Mouse (Mus musculus): Measurements from ENCODE around the gene Acvr2b. TPM values are rescaled to one million over a fixed set of nuclear protein-coding genes. Genes with fewer than 3 reads are reported as not detected.
A peak's percentile ranks its signal among the peaks of the same experiment; 100 is the strongest.

The Acvr2b gene
- polyA plus RNA-seq, 1 experiment from 2014 or later = 100 TPM

- Histone ChIP-seq H3K9me3 (no peaks in the 10 kb centered on the region), H3K36me3 (no peaks in the 10 kb centered on the region; the same call in 1 of the 2 replicates), H3K4me2 (replicated peaks) (no peak overlapping the region), H3K27me3 (replicated peaks) (no peaks in the 10 kb centered on the region), H3K9ac (no peak overlapping the region), H3K4me1 (no peaks in the 10 kb centered on the region), H3K27ac (no peak overlapping the region), H3K4me3 (no peak overlapping the region)
- ATAC-seq (ENCODE audit: low FRiP score, low read depth) = no peak
- WGBS = 66% methylated on average over 6 of the region's 6 CpGs
Measured at GRCm38 (mm10) chr9:119375556-119375955, 26.4 kb upstream of the Acvr2b start.

GRCm38 (mm10) chr9:119378231-119378630, 23.7 kb upstream of the Acvr2b start:
- H3K9me3 ChIP-seq = no peaks in the 10 kb centered on the region
- no peak overlapping the region for H3K27ac ChIP-seq
- no peak for ATAC-seq (ENCODE audit: low FRiP score, low read depth)
- 93% methylated on average over 4 of the region's 4 CpGs for WGBS
- H3K9ac ChIP-seq = no peak overlapping the region
- H3K4me1 ChIP-seq = no peaks in the 10 kb centered on the region
- no peak overlapping the region for H3K4me2 ChIP-seq (replicated peaks)
- no peaks in the 10 kb centered on the region; the same call in 1 of the 2 replicates for H3K36me3 ChIP-seq
- no peak overlapping the region for H3K4me3 ChIP-seq
- H3K27me3 ChIP-seq (replicated peaks) = no peaks in the 10 kb centered on the region

GRCm38 (mm10) chr9:119382603-119383002, 19.3 kb upstream of the Acvr2b start:
- Histone ChIP-seq H3K4me1 (no peaks in the 10 kb centered on the region), H3K27me3 (replicated peaks) (no peaks in the 10 kb centered on the region), H3K4me2 (replicated peaks) (no peak overlapping the region), H3K36me3 (no peaks in the 10 kb centered on the region; the same call in 1 of the 2 replicates), H3K9ac (no peak overlapping the region), H3K9me3 (no peaks in the 10 kb centered on the region), H3K27ac (no peak overlapping the region), H3K4me3 (no peak overlapping the region)
- no peak for ATAC-seq (ENCODE audit: low FRiP score, low read depth)
- WGBS = 72% methylated on average over 6 of the region's 6 CpGs

- H3K4me1 ChIP-seq = no peaks in the 10 kb centered on the region
- no peaks in the 10 kb centered on the region for H3K36me3 ChIP-seq
- no peaks in the 10 kb centered on the region for H3K9me3 ChIP-seq
- H3K27me3 ChIP-seq (replicated peaks) = no peaks in the 10 kb centered on the region
- WGBS = 61% methylated on average over 5 of the region's 5 CpGs
- no peak overlapping the region for H3K4me3 ChIP-seq
- no peak overlapping the region for H3K9ac ChIP-seq
- no peak overlapping the region for H3K4me2 ChIP-seq (replicated peaks)
- no peak overlapping the region for H3K27ac ChIP-seq
- ATAC-seq (ENCODE audit: low FRiP score, low read depth) = no peak
Measured at GRCm38 (mm10) chr9:119388956-119389355, 13.0 kb upstream of the Acvr2b start.

GRCm38 (mm10) chr9:119390214-119390613, 11.7 kb upstream of the Acvr2b start:
- ATAC-seq (ENCODE audit: low FRiP score, low read depth) = no peak
- Histone ChIP-seq H3K27me3 (replicated peaks) (no peaks in the 10 kb centered on the region), H3K4me2 (replicated peaks) (no peak overlapping the region), H3K27ac (no peak overlapping the region), H3K9me3 (no peaks in the 10 kb centered on the region), H3K9ac (no peak overlapping the region), H3K4me1 (no peaks in the 10 kb centered on the region), H3K4me3 (no peak overlapping the region), H3K36me3 (no peaks in the 10 kb centered on the region)
- WGBS = 88% methylated on average over 2 of the region's 2 CpGs

GRCm38 (mm10) chr9:119394808-119395207, 7.1 kb upstream of the Acvr2b start:
- WGBS = 95% methylated on average over 1 of the region's 1 CpGs
- ATAC-seq (ENCODE audit: low FRiP score, low read depth) = no peak

GRCm38 (mm10) chr9:119401351-119401750, 567 bp upstream of the Acvr2b start:
- H3K36me3 ChIP-seq = no peaks in the 10 kb centered on the region
- no peak overlapping the region for H3K27ac ChIP-seq
- H3K9ac ChIP-seq = peak overlapping the region; percentile 99
- H3K4me1 ChIP-seq = peaks cover 37% of the 10 kb centered on the region
- peak overlapping the region; percentile 95 for H3K4me3 ChIP-seq
- no peaks in the 10 kb centered on the region for H3K27me3 ChIP-seq (replicated peaks)
- no peaks in the 10 kb centered on the region for H3K9me3 ChIP-seq
- H3K4me2 ChIP-seq (replicated peaks) = peak overlapping the region; percentile 65
- ATAC-seq (ENCODE audit: low FRiP score, low read depth) = no peak; the same call in 1 of the 2 replicates
- WGBS = 5% methylated on average over 7 of the region's 7 CpGs

More at GRCm38 (mm10) chr9:119394808-119395207, 7.1 kb upstream of the Acvr2b start:
- H3K27ac ChIP-seq = no peak overlapping the region
- H3K9ac ChIP-seq = no peak overlapping the region
- no peaks in the 10 kb centered on the region for H3K4me1 ChIP-seq
- H3K36me3 ChIP-seq = no peaks in the 10 kb centered on the region
- no peak overlapping the region for H3K4me3 ChIP-seq
- H3K9me3 ChIP-seq = no peaks in the 10 kb centered on the region
- no peaks in the 10 kb centered on the region for H3K27me3 ChIP-seq (replicated peaks)
- H3K4me2 ChIP-seq (replicated peaks) = no peak overlapping the region

GRCm38 (mm10) chr9:119402253-119403235, 626 bp downstream of the Acvr2b start:
- Histone ChIP-seq H3K9me3 (no peaks in the 10 kb centered on the region), H3K4me1 (peaks cover 39% of the 10 kb centered on the region), H3K4me3 (peak overlapping the region; percentile 95), H3K36me3 (peaks cover 7% of the 10 kb centered on the region), H3K9ac (peak overlapping the region; percentile 99), H3K27me3 (replicated peaks) (no peaks in the 10 kb centered on the region), H3K27ac (peak overlapping the region; percentile 98), H3K4me2 (replicated peaks) (peak overlapping the region; percentile 65)
- ATAC-seq (ENCODE audit: low FRiP score, low read depth) = peak; percentile 58
- under 1% methylated on average over 127 of the region's 127 CpGs for WGBS

- peak overlapping the region; percentile 65 for H3K4me2 ChIP-seq (replicated peaks)
- H3K9ac ChIP-seq = peak overlapping the region; percentile 99
- H3K4me3 ChIP-seq = peak overlapping the region; percentile 95
- no peaks in the 10 kb centered on the region for H3K27me3 ChIP-seq (replicated peaks)
- peak overlapping the region; percentile 98 for H3K27ac ChIP-seq
- 0% methylated on average over 26 of the region's 26 CpGs for WGBS
- H3K4me1 ChIP-seq = peaks cover 46% of the 10 kb centered on the region
- H3K9me3 ChIP-seq = no peaks in the 10 kb centered on the region
- peak; percentile 69 for ATAC-seq (ENCODE audit: low FRiP score, low read depth)
- peaks cover 14% of the 10 kb centered on the region for H3K36me3 ChIP-seq
Measured at GRCm38 (mm10) chr9:119403236-119403641, 1.3 kb downstream of the Acvr2b start.

GRCm38 (mm10) chr9:119404090-119404489, 2.2 kb downstream of the Acvr2b start:
- Histone ChIP-seq H3K4me1 (peaks cover 47% of the 10 kb centered on the region), H3K36me3 (peaks cover 14% of the 10 kb centered on the region), H3K27ac (no peak overlapping the region), H3K4me2 (replicated peaks) (peak overlapping the region; percentile 65), H3K9ac (peak overlapping the region; percentile 99; the same call in 1 of the 2 replicates), H3K4me3 (peak overlapping the region; percentile 95), H3K9me3 (no peaks in the 10 kb centered on the region), H3K27me3 (replicated peaks) (no peaks in the 10 kb centered on the region)
- no peak for ATAC-seq (ENCODE audit: low FRiP score, low read depth)
- 72% methylated on average over 5 of the region's 5 CpGs for WGBS

GRCm38 (mm10) chr9:119407884-119408283, 6.0 kb downstream of the Acvr2b start:
- Histone ChIP-seq H3K4me1 (peaks cover 40% of the 10 kb centered on the region), H3K9ac (no peak overlapping the region), H3K27ac (no peak overlapping the region), H3K4me2 (replicated peaks) (no peak overlapping the region), H3K9me3 (0 out of 2 replicates have a peak, but pooled peaks cover 5% of the 10 kb centered on the region), H3K36me3 (peaks cover 26% of the 10 kb centered on the region), H3K4me3 (no peak overlapping the region), H3K27me3 (replicated peaks) (no peaks in the 10 kb centered on the region)
- no peak for ATAC-seq (ENCODE audit: low FRiP score, low read depth)
- WGBS = 92% methylated on average over 15 of the region's 15 CpGs

GRCm38 (mm10) chr9:119408898-119409664, 7.2 kb downstream of the Acvr2b start:
- Histone ChIP-seq H3K9ac (no peak overlapping the region), H3K4me1 (peaks cover 33% of the 10 kb centered on the region), H3K36me3 (peaks cover 29% of the 10 kb centered on the region), H3K4me2 (replicated peaks) (no peak overlapping the region), H3K27ac (no peak overlapping the region), H3K27me3 (replicated peaks) (no peaks in the 10 kb centered on the region), H3K9me3 (0 out of 2 replicates have a peak, but pooled peaks cover 5% of the 10 kb centered on the region), H3K4me3 (no peak overlapping the region)
- ATAC-seq (ENCODE audit: low FRiP score, low read depth) = no peak
- WGBS = 82% methylated on average over 11 of the region's 11 CpGs
